Mouse (Mus musculus) heart, postnatal 4 days (tissue): ENCODE data around the gene Itm2b. TPM values are rescaled to one million over a fixed set of nuclear protein-coding genes. Genes with fewer than 3 reads are reported as not detected.

ENCODE experiments used
- DNase-seq: peaks from one replicate; pipeline ENCODE4 v3.0.0; 2021
- total RNA-seq, 2 experiments: library from RNA; stranded (reverse); gene quantifications; 2 replicates each; pipeline ENCODE4 v1.2.3; 2021

The Itm2b gene
- 100 to 1,000 TPM; 441 to 466 TPM for total RNA-seq

- peak; percentile 93 for DNase-seq
These were observed at the start of gene Itm2b for GRCm38 (mm10) chr14:73384913-73385719. Gene Itm2b, minus strand, starts transcription at chr14:73385289.

DNA sequence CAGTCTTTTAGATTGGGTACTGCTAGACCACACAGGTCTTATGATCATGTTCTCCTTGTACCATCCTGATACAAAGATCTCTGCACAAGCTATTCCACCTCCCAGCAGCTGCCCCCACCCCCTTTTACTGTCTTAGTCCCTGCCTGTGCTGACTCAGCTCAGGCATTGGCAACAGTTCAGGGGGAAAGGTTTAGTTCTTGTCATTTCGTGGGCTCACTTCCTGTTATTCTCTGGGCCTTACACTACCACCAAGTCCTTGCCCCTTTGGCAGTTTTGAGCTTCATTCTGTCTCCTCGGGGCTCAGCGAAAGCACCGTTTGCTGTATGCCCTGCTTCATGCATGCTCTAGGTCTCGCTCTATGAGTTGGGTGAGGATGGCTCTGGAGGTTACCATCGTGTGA, 48.4 kb upstream of the Itm2b start:
- no peak for DNase-seq

- no peak for DNase-seq
These were observed 45.5 kb upstream of the Itm2b start for GRCm38 (mm10) chr14:73430571-73430970.

DNA sequence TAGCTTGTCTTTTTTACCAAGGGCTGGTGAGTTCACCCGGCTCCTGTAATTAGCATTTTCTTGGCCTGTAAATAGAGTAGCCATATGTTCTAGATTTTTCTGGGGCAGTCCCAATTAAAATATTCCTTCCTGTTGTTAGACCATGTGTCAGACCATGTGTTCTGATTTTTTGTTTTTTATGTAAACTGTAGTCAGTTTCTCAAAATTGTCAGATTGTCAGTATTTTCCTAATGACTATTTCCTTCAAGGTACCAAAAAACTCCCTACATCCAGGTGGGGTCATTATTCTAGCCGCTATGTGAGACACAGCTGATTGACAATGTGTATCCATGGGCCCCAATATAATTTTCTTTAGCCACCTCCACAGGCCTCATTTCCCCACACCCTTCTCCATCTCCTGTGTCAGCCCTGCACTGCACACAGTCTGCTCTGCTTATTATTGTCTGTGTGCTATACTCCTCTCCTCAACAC, 40.5 kb upstream of the Itm2b start:
- no peak for DNase-seq

DNA sequence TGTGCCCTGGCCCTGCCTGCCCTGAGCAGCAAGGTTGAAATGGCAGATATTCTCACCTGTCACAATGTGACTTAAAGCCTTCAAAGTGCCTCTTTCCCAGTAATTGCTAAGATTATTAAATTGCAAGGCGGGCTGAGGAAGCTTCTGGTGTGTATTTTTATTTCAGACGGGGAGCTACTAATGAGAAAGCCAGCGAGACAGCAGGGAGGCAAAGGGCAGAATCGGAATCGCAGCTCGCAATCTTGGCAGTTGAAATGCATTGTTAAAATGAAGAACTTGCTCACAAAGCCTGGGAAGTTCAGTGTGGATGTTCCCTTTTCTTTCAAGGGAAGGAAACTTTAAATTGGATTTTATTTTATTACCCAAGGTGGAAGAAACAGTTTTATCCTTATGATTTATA, 39.9 kb upstream of the Itm2b start:
- DNase-seq: no peak

GRCm38 (mm10) chr14:73423542-73423941, 38.5 kb upstream of the Itm2b start:
- no peak for DNase-seq

DNA sequence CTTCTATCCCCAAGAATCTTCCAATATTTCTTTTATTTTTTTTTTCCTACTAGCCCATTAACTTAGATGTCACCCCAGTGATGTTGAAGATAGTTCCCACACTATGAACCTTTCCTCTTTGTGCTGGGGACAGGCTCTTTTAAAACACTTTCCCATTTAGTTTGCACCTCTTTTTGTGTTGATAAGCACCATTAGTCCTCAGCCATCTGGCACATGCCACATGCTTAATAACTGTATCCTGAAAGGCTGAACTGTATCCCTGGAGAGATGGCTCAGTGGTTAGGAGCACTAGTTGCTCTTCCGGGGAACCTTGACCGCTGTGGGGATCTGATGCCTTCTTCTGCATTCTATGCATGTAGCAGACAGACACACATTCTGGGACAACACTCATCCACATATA, 37.5 kb upstream of the Itm2b start:
- DNase-seq: no peak

DNA sequence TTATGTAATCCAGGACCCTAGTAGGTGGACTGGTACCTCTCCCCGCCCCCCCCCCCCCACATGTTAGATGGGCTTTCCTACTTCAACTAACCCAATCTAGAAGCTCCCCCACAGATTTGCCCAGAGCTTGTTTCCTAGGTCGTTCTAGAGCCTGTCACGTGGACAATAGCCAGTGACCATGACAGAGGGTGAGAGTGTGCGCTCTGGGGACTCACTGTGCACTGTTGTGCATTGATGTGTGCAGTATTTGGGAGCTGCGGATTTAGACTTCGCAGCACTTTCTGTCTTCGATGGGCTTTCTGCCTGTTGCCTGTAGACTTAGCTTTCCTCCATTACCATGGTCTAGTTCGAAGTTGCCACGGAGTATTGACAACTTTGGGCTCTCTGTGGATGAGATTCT, 36.5 kb upstream of the Itm2b start:
- no peak for DNase-seq

DNA sequence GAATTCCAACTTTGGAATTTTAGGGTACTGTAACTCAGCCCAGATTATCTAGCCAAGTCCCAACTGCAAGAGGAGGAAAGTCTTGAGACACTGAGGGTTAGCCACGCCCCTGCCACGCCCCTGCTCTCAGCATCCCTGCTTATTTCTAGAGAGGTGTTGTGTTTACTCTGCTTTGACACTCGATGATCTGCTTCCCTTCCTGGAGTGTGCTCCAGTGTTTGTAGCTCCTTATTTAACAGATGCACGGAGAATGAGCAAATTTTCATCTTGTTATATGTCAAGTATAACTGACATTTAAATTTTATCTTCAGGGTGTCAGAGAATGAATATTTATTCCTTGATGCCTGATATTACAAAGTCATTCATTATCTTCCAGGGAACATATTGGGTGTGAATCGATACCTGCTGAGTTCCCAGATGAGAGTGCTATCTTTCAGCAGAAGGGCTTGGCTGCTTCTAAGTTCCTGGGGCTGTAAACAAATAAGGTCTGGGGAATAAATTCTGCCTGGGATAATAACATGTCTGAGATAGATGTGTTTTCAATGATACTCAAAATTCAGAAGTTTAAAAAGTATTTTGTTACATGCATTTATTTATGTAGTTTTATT, 35.2 kb upstream of the Itm2b start:
- DNase-seq: no peak

DNA sequence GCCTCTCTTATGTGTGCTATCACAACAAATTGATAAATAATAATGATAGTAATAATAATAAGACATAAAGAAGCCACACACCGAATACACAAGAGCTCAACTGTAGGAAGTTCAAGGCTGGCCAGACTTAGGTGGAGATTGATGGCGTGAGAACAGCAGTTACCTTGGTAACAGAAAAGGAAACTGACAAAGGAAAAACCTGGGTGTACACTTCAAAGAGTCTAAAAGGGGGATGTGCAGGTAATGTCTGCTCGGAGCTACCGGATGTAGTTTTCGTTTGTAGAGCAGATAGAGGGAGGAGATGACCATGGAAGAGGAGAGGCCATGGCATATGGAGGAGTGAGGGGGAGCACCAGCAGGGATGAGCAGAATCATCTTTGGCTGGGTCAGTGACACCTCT, 31.4 kb upstream of the Itm2b start:
- DNase-seq: no peak

- no peak for DNase-seq
These were observed 30.4 kb upstream of the Itm2b start for GRCm38 (mm10) chr14:73415376-73416035.

- DNase-seq: no peak
These were observed 26.6 kb upstream of the Itm2b start for GRCm38 (mm10) chr14:73411729-73412128.

DNA sequence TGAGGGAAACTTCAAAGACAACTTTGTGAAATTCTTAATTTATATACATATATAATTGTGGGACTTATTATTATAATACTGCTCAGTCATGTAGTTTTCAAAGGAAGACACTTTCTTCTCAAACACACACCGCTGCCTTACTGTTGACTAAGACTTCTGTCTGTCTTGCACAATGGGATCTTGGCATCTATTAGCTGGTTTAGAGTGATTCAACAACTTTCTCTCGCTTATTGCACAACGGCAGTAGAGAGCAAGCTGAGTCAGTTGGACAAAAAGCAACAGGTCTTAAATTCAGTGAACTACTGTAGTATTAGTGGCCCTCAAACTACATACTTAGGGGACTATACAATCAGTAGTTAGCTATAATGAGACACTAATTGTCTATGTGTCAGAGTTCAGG, 25.0 kb upstream of the Itm2b start:
- DNase-seq: no peak

DNA sequence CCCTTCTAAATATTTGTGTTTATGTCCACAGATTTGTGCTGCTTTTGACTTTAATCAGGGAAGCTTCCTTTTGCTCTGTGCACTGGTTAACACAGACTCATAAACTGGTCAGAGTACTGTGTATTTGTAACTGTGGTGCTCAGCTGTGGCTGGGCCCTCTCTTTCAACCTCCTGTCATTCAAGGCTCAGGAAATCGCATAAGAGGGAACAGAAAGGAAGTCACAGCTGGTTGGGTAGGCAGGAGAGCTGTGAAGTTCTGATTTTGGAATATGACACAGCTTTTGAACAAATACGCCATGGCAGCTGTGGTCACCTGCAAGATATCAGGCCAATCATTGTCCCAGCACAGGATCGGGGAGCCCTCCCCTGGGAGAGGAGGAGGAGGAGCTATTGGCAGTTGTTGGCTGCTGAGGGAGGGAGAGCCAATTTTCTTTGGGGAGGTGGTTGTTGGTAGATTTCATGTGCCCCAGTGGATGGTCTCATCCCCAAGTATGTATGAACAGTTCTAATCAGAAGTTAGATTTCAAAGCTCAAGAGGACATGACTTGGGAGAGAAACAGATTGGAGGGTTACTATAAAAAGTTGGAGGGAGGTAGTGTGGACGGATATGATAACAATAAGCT, 23.2 kb upstream of the Itm2b start:
- no peak for DNase-seq

DNA sequence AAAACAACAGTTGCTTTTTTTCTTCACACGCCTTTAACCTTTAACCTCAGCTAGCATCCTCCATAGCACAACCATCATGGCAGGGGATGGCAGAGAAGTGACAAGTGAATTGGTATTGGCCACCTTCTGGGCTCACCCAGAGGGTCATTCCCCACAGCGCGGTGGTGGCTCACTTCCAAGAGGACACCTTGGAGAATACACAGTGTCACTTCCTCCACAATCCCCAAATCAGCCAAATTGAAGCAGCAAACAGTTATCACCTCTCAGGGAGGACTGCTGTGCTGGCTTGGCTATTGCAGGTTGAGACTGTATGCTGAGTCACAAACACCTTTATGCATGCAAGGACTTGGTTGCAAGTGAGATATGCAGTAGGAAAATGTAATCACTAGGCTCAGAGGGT, 18.9 kb upstream of the Itm2b start:
- DNase-seq: no peak

DNA sequence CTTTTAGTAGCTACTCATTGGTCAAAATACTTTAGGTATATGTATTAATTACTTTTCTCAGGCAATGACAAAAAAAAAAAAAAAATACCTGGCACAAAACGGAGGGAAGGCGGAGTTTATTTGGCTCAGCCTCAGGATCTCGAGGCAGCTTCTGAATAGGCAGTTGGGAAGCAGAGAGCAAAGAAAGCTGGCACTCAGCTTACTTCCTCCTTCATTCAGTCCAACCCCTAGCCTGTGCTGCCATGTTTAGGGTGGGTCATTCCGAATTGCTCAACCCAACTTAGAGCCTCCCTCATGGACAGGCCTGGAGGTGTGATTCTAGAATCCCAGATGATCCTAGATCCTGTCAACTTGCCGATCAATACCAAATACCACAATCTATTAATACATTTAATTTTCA, 18.3 kb upstream of the Itm2b start:
- no peak for DNase-seq

- no peak for DNase-seq
These were observed 17.4 kb upstream of the Itm2b start for GRCm38 (mm10) chr14:73402296-73403035.

GRCm38 (mm10) chr14:73401408-73401807, 16.3 kb upstream of the Itm2b start:
- DNase-seq: no peak

- peak; percentile 25 for DNase-seq
These were observed 15.0 kb upstream of the Itm2b start for GRCm38 (mm10) chr14:73399866-73400618.

DNA sequence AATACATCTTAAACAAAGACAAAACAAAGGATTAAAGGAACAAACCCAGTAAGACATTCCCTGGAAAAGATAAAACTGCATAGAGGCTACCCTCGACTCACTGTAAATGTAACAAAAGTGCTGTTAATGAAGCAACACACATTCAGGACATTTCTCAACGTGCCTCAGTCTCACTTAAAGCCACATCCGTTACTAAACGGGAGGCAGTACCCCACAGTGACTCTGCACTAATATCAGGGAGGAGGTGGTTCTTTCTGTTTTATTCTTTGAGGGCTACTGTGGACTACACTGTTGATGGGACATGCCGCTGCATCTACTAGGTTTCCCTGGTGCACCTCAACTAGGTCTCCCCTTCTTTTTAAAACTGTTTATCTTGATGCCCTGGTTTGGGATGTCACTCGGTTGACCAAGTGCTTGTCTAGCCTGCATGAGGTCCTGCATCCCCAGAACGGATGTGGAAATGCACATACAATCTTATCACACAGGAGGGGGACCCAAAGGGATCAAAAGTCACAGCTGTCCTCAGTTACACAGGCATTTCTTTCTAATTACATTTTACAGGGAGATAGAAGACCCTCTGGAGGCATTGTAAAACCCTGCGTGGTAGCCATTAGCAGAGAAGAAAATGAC, 13.4 kb upstream of the Itm2b start:
- no peak for DNase-seq

GRCm38 (mm10) chr14:73395750-73396149, 10.7 kb upstream of the Itm2b start:
- DNase-seq: no peak
